Mouse (Mus musculus) embryonic fibroblast, embryonic 13.5 days (primary cell): ENCODE results near the gene Slc24a4. TPM values are rescaled to one million over a fixed set of nuclear protein-coding genes. Genes with fewer than 3 reads are reported as not detected.
A peak's percentile ranks its signal among the peaks of the same experiment; 100 is the strongest.

Experiments
- H3K27ac ChIP-seq: 2 replicates; pipeline ENCODE4 v1.5.1; 2012; ENCODE audit warnings: low read length, control low read depth, inconsistent platforms; ENCODE audit not compliant: insufficient read depth
- H3K4me1 ChIP-seq: 2 replicates; pipeline ENCODE4 v1.6.1; 2011; ENCODE audit warnings: low read length; ENCODE audit not compliant: control insufficient read depth, insufficient read depth
- H3K4me3 ChIP-seq: 2 replicates; pipeline ENCODE4 v1.5.1; 2011; ENCODE audit warnings: mild to moderate bottlenecking, control low read depth, low read length; ENCODE audit not compliant: insufficient read depth
- CTCF ChIP-seq: IDR thresholded peaks from 2 replicates; pipeline ENCODE4 v1.5.1; 2011; ENCODE audit warnings: mild to moderate bottlenecking, control low read depth, low read length, moderate library complexity, borderline replicate concordance; ENCODE audit not compliant: insufficient read depth
- POLR2A ChIP-seq: IDR thresholded peaks from 2 replicates; pipeline ENCODE4 v1.6.1; 2011; ENCODE audit warnings: low read depth, mild to moderate bottlenecking, control low read depth, low read length, moderate library complexity
- polyA plus RNA-seq: library from polyadenylated mRNA; stranded (reverse); fragments of >200 nt; gene quantifications from 2 replicates; pipeline ENCODE4 v1.2.4, GENCODE M21; 2011; ENCODE audit warnings: low read depth; ENCODE audit not compliant: missing spikeins, insufficient read length

Slc24a4 gene
- polyA plus RNA-seq, 1 experiment: not detected

DNA sequence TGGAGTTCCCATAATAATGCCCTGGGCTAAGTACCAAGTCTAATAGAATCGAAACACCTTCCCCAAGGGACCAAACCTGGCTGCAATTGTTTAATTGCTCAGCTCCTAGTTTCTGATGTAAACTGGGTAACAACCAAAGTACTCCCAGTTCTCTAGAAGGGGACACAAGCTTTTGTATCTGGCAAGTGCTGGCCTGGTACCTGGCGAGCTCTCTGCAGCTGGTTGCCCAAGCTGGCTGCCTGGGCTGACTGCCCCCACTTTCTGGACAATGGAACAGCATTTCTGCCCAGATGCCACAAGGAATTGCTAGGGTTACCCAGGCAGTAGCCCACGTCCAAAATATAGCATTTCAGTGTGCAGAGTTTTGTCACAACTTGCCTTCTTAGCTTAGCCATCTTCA is 12.0 kb upstream of the Slc24a4 start:
- TF ChIP-seq POLR2A (no peak), CTCF (no peak)
- H3K4me1 ChIP-seq: no peaks in the 10 kb centered on the region
- H3K27ac ChIP-seq: no peak overlapping the region
- H3K4me3 ChIP-seq: no peak overlapping the region

DNA sequence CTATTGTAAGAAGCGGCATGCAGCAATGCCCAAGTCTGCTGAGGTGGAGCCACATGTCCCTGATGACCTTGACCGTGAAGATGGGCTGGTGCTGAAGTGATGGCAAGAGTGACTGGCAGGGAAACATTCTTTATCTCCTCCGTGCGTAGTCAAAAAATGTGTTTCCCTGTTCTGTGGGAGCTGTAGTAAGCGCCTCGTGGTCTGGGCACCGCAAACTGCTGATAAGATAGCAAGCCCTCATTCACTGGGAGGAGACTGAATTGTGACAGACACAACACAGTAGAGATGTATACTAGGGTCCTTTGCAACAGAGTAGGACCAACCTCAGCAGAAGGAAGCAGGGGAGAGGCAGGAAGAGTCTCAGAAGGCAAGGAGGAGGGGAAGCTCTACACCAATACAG is 10.5 kb upstream of the Slc24a4 start:
- TF ChIP-seq CTCF: no peak
- TF ChIP-seq POLR2A: no peak
- H3K4me3 ChIP-seq: no peak overlapping the region
- no peaks in the 10 kb centered on the region for H3K4me1 ChIP-seq
- H3K27ac ChIP-seq: no peak overlapping the region

DNA sequence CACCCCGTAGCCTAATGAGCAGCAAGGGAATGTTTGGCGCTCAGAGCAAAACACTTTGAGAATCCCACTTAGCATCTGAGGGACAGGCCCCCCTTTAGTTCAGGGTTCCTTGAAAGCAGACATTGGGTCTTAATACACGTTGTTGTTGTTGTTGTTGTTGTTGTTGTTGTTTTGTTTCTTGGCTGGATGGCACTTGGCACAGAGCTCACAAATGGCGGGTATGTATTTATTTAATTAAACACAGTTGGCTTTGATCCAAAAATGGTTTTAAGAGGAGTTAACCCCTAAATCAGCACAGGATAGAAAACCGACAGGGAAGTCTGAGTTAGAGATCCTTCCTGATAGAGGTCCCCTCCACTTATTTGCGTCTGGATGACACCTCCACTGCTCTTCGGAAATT is 932 bp upstream of the Slc24a4 start:
- Histone ChIP-seq H3K4me1 (no peaks in the 10 kb centered on the region; the same call in 1 of the 2 replicates), H3K27ac (no peak overlapping the region), H3K4me3 (no peak overlapping the region)
- no peak for TF ChIP-seq CTCF
- TF ChIP-seq POLR2A: no peak

DNA sequence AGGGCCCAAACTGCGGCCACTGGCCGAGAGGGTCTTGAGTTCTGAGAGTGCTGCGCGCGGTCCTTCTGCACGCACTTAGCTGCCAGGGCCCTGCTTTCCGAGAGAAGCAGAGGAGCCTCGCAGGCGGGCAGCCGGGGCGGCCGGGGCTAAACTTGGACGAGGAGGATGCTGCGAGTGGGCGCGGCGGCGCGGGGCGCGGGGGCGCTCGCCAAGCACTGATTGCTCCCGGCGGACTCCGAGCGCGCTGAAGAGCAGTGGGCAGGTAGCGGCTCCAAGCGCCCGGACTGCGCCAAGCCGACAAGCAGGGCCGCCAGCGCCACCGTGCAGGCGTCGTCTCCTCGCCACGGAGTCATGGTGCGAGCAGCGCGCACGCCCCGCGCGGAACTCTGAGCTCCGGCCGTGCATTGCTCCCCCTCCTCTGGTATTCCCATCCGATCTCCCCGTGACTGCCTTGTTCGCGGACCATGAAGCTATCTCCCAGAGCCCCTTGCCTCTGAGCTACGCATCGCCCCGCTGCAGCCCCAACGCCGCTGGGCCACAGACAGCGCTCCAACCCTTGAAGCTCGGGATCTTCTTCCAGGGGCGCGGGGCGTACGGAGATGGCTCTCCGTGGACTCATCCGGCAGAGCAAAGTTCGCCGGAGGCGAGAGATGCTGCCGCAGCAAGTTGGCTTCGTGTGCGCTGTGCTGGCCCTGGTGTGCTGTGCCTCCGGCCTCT is 416 bp downstream of the Slc24a4 start:
- TF ChIP-seq CTCF (no peak), POLR2A (no peak)
- Histone ChIP-seq H3K27ac (no peak overlapping the region), H3K4me3 (peak overlapping the region; percentile 15; the same call in 1 of the 2 replicates), H3K4me1 (no peaks in the 10 kb centered on the region; the same call in 1 of the 2 replicates)

DNA sequence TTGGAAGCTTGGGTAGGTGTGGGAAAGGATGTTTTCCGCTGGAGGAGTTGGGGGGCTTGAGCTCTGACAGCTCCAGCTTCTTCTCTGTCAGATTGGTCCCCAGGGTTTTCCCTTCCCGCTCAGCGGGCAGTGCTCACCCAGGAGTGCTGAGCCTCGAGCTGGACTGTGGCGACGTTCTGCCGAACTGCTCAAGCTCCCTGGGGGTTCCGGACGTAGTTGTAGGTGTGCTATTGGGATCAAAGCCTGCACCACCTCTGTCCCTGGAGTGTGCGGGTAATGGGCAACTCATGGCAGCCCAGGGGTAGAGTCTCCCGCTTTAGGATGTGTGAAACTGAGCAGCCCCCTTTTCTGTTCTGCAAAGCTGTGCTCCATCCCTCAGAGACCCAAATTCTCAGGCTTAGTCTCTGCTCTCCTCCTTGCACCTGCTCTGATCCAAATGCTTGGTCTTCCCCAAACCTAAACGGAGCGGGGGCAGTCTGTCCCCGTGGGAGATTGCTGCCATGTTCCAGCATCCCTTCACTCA is 1.0 kb downstream of the Slc24a4 start:
- no peak for TF ChIP-seq CTCF
- no peak for TF ChIP-seq POLR2A

DNA sequence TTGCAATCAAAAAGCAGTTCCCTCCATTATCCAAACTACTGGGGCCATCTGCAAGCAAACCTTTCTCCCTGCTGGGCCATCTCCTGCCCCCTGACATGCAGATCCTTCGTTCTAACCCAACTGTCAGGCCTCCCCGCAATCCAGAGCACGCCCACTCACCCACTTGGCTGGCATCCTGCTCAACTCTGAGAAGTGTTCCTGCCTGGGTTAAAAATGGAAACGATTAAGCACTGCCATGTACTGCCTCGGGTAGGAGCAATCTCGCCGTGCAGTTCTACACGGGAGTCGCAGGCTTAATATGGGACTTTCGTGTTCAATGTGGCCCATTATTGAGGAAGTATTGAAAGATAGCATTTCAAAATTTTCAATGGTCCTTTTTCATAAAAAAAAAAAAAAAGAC is 11.2 kb downstream of the Slc24a4 start:
- Histone ChIP-seq H3K4me3 (no peak overlapping the region), H3K4me1 (no peaks in the 10 kb centered on the region), H3K27ac (no peak overlapping the region)
- no peak for TF ChIP-seq POLR2A
- no peak for TF ChIP-seq CTCF

More for the DNA sequence above, 1.0 kb downstream of the Slc24a4 start:
- H3K4me1 ChIP-seq: no peaks in the 10 kb centered on the region; the same call in 1 of the 2 replicates
- H3K27ac ChIP-seq: no peak overlapping the region
- H3K4me3 ChIP-seq: no peak overlapping the region

DNA sequence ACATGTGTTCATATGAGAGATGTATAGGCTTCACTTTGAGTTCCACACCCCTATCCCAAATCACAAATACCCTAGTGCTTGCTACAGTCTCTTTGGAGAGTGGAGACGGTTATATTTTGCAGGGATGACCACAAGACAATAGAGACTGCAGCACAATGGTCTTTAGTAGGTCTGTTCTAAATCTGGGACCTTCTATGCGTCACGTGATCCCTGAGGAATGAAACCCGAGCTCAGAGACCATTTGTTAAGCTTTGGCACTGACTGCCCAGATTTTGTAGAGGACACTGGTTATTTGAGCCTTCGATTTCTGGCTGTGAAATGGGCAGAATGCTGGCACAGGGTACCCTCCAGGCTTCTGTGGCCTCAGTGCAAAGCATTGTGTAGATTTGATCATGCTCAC is 12.8 kb downstream of the Slc24a4 start:
- Histone ChIP-seq H3K4me3 (no peak overlapping the region), H3K4me1 (no peaks in the 10 kb centered on the region), H3K27ac (no peak overlapping the region)
- no peak for TF ChIP-seq CTCF
- TF ChIP-seq POLR2A: no peak

DNA sequence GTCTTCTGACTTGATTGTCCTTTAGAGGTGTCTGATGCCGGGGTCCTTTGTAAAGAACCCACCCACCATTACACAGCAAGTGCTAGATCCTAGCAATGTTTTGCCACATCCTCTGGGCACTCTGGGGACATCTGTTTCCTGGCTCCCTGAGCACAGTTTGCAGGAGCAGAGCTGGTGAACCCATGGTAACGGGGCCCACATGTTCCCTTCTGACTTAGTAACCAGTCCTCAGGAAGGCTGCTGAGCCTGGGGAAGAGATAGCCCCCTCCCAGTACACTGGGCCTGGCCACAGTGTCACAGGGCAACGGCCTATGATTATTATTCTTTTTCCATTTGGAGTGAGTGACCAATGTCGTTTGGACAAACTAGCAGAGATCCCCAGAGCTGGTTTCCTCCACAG is 19.1 kb downstream of the Slc24a4 start:
- no peak for TF ChIP-seq POLR2A
- no peak for TF ChIP-seq CTCF
- Histone ChIP-seq H3K27ac (no peak overlapping the region), H3K4me3 (no peak overlapping the region), H3K4me1 (no peaks in the 10 kb centered on the region)

DNA sequence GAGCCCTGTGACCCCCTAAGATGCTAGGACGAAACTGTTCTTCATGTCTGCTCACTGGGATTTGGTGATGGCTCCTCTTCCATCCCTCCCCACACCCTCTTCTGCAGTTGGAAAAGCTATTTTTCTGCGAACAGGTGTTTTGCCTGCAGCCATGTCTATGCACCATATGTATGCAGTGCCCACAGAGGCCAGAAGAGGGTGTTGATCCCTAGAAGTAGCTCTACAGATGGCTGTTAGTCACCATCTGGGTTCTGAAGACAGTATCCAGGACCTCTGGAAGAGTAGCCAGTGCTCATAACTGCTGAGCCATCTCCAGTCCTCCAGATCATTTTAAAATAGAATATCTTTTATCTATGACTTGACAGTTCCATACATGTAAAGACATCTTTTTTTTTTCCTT is 20.2 kb downstream of the Slc24a4 start:
- Histone ChIP-seq H3K4me3 (no peak overlapping the region), H3K4me1 (no peaks in the 10 kb centered on the region), H3K27ac (no peak overlapping the region)
- TF ChIP-seq POLR2A (no peak), CTCF (no peak)

DNA sequence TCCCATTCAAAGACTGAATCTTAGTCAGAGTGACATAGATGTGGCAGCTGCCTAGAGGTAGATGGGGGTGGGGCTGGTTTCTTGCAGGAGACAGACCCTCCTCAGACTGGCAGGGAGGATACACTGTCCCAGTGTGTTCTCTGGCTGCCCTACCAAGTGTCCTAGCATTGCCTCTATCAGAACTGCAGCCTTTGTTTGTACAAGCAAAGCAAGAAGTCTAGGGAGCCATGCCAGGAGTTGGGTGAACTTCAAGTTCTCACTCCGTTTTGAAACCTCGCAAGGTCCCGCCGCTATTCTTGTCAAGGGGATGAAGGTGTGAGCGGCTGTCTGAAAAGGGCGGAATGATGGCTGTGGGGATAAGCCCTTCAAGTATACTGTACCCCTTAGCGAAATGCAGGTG is 22.7 kb downstream of the Slc24a4 start:
- H3K4me1 ChIP-seq: no peaks in the 10 kb centered on the region
- H3K27ac ChIP-seq: no peak overlapping the region
- H3K4me3 ChIP-seq: no peak overlapping the region
- TF ChIP-seq CTCF: no peak
- no peak for TF ChIP-seq POLR2A

DNA sequence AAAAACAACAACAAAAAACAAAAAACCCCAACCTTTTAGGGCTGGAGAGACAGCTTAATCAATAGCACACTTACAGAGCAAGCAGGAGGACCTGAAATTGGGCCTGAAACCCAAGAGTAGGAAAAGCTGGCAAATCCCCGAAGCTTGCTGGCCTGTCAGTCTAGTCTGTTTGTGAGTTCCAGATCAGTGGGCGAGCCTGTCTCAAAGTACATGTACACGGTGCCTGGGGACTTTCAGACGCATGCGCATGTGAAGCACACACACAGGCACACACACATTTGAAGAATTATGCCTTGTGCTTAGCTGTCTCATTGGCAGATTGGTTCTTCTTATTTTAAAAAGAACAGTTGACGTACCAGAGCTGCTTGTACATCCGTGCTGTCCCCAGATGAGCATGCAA is 25.3 kb downstream of the Slc24a4 start:
- H3K4me1 ChIP-seq: no peaks in the 10 kb centered on the region
- TF ChIP-seq CTCF (no peak), POLR2A (no peak)
- no peak overlapping the region for H3K27ac ChIP-seq
- H3K4me3 ChIP-seq: no peak overlapping the region
